10 mouse cellular contexts compared by ENCODE assay signal in the genomic region with DNA sequence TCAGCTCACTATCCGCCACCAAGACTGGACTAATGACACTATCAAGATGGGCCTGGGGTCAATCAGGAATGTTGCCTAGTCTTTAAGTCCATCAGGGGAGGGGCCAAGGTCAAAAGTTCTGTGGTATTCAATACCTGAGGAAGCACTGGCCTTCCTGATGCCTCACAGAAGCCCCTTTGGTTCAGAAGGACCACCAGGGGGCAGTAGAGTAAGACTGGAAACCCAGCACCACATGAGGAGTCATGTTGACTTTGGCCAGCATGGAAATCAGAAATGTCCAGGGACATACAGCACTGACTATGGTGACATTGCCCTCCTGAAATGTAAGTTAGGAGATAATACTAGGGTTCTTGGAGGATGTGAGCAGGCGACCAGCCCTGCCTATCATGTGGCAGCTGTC. TPM values are rescaled to one million over a fixed set of nuclear protein-coding genes. Genes with fewer than 3 reads are reported as not detected.
DNase-seq lines count a peak whose midpoint lies in the region; ATAC-seq and TF ChIP-seq lines count a peak whose summit lies in the region.
"Had no signal": no experiment of that assay in that cellular context is flagged by ENCODE, and none has a peak within 500 bp of the region (broad histone marks: within the 10 kb centered on the region; RNA-seq: fewer than 3 reads in every experiment).

No protein-coding gene starts in this region.

- H3K4me2 ChIP-seq in hindbrain, embryonic 16.5 days (ENCODE audit: low read length) = no peak overlapping the region
- no peak overlapping the region for H3K4me2 ChIP-seq in forebrain, embryonic 13.5 days
- no peak overlapping the region for H3K4me2 ChIP-seq in neural tube, embryonic 15.5 days
- H3K4me2 ChIP-seq: embryonic facial prominence, embryonic 13.5 days had no signal

- peak; percentile 17 for TF ChIP-seq RAD21 in MEL (IDR thresholded peaks at IDR 0.05; ENCODE audit: low read depth, low read length)

- H3K9ac ChIP-seq in hindbrain, embryonic 16.5 days (ENCODE audit: low read depth, low read length) = no peak overlapping the region
- H3K9ac ChIP-seq in MEL (ENCODE audit: control insufficient read depth, low read depth, low read length, poor library complexity, severe bottlenecking) = no peak overlapping the region
- H3K9ac ChIP-seq in forebrain, embryonic 13.5 days = no peak overlapping the region
- H3K9ac ChIP-seq in neural tube, embryonic 15.5 days (replicated peaks) = no peak overlapping the region
- H3K9ac ChIP-seq: embryonic facial prominence, embryonic 13.5 days had no signal

- WGBS in hindbrain, embryonic 10.5 days = 47% methylated on average over 2 of the region's 2 CpGs
- 54% methylated on average over 2 of the region's 2 CpGs for WGBS in hindbrain, embryonic 16.5 days
- 64% methylated on average over 2 of the region's 2 CpGs for WGBS in forebrain, embryonic 13.5 days
- 55% methylated on average over 2 of the region's 2 CpGs for WGBS in neural tube, embryonic 15.5 days

- H3K9me3 ChIP-seq in hindbrain, embryonic 10.5 days = no peaks in the 10 kb centered on the region
- no peaks in the 10 kb centered on the region for H3K9me3 ChIP-seq in hindbrain, embryonic 16.5 days (ENCODE audit: control insufficient read depth, low read length)
- H3K9me3 ChIP-seq in MEL (replicated peaks; ENCODE audit: insufficient read depth, low read length) = no peaks in the 10 kb centered on the region
- no peaks in the 10 kb centered on the region for H3K9me3 ChIP-seq in forebrain, embryonic 13.5 days (replicated peaks)
- no peaks in the 10 kb centered on the region for H3K9me3 ChIP-seq in neural tube, embryonic 15.5 days (replicated peaks)
- H3K9me3 ChIP-seq: embryonic facial prominence, embryonic 13.5 days had no signal

- DNase-seq in hindbrain, embryonic 10.5 days (ENCODE audit: low spot score) = peak; percentile 29
- DNase-seq in A20 (ENCODE audit: low read depth, low spot score) (peak; percentile 42), MEL (ENCODE audit: low read depth, low spot score) (peak; percentile 52)
- peak; percentile 37 for DNase-seq in kidney, postnatal 14 days
- DNase-seq in right cerebral cortex, adult 2 months (ENCODE audit: low spot score in 2 of 2) = no peak

- H3K27me3 ChIP-seq in hindbrain, embryonic 10.5 days (ENCODE audit: insufficient read depth, poor library complexity, severe bottlenecking) = 0 out of 2 replicates have a peak, but pooled peaks cover 4% of the 10 kb centered on the region
- no peaks in the 10 kb centered on the region for H3K27me3 ChIP-seq in hindbrain, embryonic 16.5 days (replicated peaks; ENCODE audit: control insufficient read depth, insufficient read depth, low read length)
- no peaks in the 10 kb centered on the region for H3K27me3 ChIP-seq in MEL (ENCODE audit: control insufficient read depth in 1 of 2, insufficient read depth in 2 of 2, low read length in 2 of 2)
- H3K27me3 ChIP-seq in forebrain, embryonic 13.5 days = peaks cover 5% of the 10 kb centered on the region; the same call in 1 of the 2 replicates
- H3K27me3 ChIP-seq in neural tube, embryonic 15.5 days (replicated peaks) = no peaks in the 10 kb centered on the region

- no peak overlapping the region for H3K27ac ChIP-seq in hindbrain, embryonic 10.5 days
- no peak overlapping the region for H3K27ac ChIP-seq in hindbrain, embryonic 16.5 days (ENCODE audit: low read depth, low read length)
- H3K27ac ChIP-seq in MEL (ENCODE audit: control insufficient read depth, low read depth, low read length) = no peak overlapping the region
- no peak overlapping the region for H3K27ac ChIP-seq in forebrain, embryonic 13.5 days
- H3K27ac ChIP-seq in neural tube, embryonic 15.5 days (replicated peaks) = no peak overlapping the region
- H3K27ac ChIP-seq: embryonic facial prominence, embryonic 13.5 days had no signal

- H3K4me1 ChIP-seq in hindbrain, embryonic 10.5 days (replicated peaks) = peaks cover 5% of the 10 kb centered on the region
- no peaks in the 10 kb centered on the region for H3K4me1 ChIP-seq in hindbrain, embryonic 16.5 days (ENCODE audit: control insufficient read depth, insufficient read depth, low read depth, low read length)
- no peaks in the 10 kb centered on the region for H3K4me1 ChIP-seq in MEL (ENCODE audit: control insufficient read depth in 1 of 2, insufficient read depth in 2 of 2, low read length in 2 of 2)
- no peaks in the 10 kb centered on the region for H3K4me1 ChIP-seq in forebrain, embryonic 13.5 days
- H3K4me1 ChIP-seq in neural tube, embryonic 15.5 days = peaks cover 2% of the 10 kb centered on the region; the same call in 1 of the 2 replicates
- H3K4me1 ChIP-seq: embryonic facial prominence, embryonic 13.5 days had no signal

- ATAC-seq in hindbrain, embryonic 16.5 days = no peak
- ATAC-seq in forebrain, embryonic 13.5 days = no peak
- ATAC-seq in neural tube, embryonic 15.5 days (ENCODE audit: low FRiP score) = no peak

- no peaks in the 10 kb centered on the region for H3K36me3 ChIP-seq in hindbrain, embryonic 10.5 days
- H3K36me3 ChIP-seq in hindbrain, embryonic 16.5 days (ENCODE audit: control insufficient read depth, insufficient read depth, low read length) = no peaks in the 10 kb centered on the region
- H3K36me3 ChIP-seq in MEL (ENCODE audit: control insufficient read depth in 1 of 2, insufficient read depth in 2 of 2, low read length in 2 of 2) = no peaks in the 10 kb centered on the region
- H3K36me3 ChIP-seq in forebrain, embryonic 13.5 days (ENCODE audit: poor library complexity, severe bottlenecking) = no peaks in the 10 kb centered on the region
- no peaks in the 10 kb centered on the region for H3K36me3 ChIP-seq in neural tube, embryonic 15.5 days
- H3K36me3 ChIP-seq: embryonic facial prominence, embryonic 13.5 days had no signal

- TF ChIP-seq EP300 in MEL (IDR thresholded peaks at IDR 0.05; ENCODE audit: low read depth in 1 of 2, low read length in 2 of 2) = no peak

- peak; percentile 59 to 72 (median 67) for TF ChIP-seq CTCF in MEL (IDR thresholded peaks at IDR 0.05 in 2 of 3, conservative IDR thresholded peaks at IDR 0.05 in 1 of 3; ENCODE audit: control insufficient read depth in 1 of 3, insufficient read depth in 1 of 3, low read depth in 2 of 3, low read length in 3 of 3, poor library complexity in 1 of 3, severe bottlenecking in 1 of 3)

- no peak for TF ChIP-seq POLR2A in MEL (IDR thresholded peaks at IDR 0.05; ENCODE audit: control insufficient read depth in 1 of 2, insufficient read depth in 1 of 2, low read depth in 1 of 2, low read length in 2 of 2, poor library complexity in 1 of 2)

- no peaks in the 10 kb centered on the region for H3K79me2 ChIP-seq in MEL (ENCODE audit: control insufficient read depth, insufficient read depth, low read length, poor library complexity)

- no peak overlapping the region for H3K4me3 ChIP-seq in hindbrain, embryonic 10.5 days
- no peak overlapping the region for H3K4me3 ChIP-seq in hindbrain, embryonic 16.5 days (ENCODE audit: low read length)
- H3K4me3 ChIP-seq in MEL (ENCODE audit: control insufficient read depth in 1 of 2, insufficient read depth in 1 of 2, low read depth in 2 of 2, low read length in 2 of 2) = no peak overlapping the region
- H3K4me3 ChIP-seq in forebrain, embryonic 13.5 days = no peak overlapping the region
- H3K4me3 ChIP-seq in neural tube, embryonic 15.5 days (replicated peaks) = no peak overlapping the region
- H3K4me3 ChIP-seq: embryonic facial prominence, embryonic 13.5 days had no signal

TF ChIP-seq in MEL, 35 proteins besides CTCF, POLR2A, EP300 and RAD21:
- TF ChIP-seq ZC3H11A (IDR thresholded peaks at IDR 0.05; ENCODE audit: low read depth, low read length) (peak; percentile 3; the same call in 1 of the 2 replicates), SMC3 (IDR thresholded peaks at IDR 0.05; ENCODE audit: low read depth, low read length) (peak; percentile 50), HCFC1 (IDR thresholded peaks at IDR 0.05; ENCODE audit: low read depth, low read length) (no peak)

RNA-seq across cellular contexts. Expression of gene Gata5, which starts 16.2 kb away (rescaled TPM):
- 0.25 TPM in 1 of 2 replicates, not detected in the other for polyA plus RNA-seq in hindbrain, embryonic 10.5 days (2016; fragmentation: Nextera tagmentation; extraction: Ambion mirVana)
- polyA plus RNA-seq in hindbrain, embryonic 16.5 days (2015; fragmentation: Nextera tagmentation; extraction: Ambion mirVana) = not detected in 2 replicates
- not detected in 2 replicates for total RNA-seq in MEL (2012; rRNA removed)
- polyA plus RNA-seq in MEL (2012; ENCODE audit: insufficient read depth in 1 of 2, insufficient read length in 2 of 2, low read depth in 1 of 2, low replicate concordance in 2 of 2, missing spikeins in 1 of 2) = not detected
- not detected in 2 replicates for polyA plus RNA-seq in forebrain, embryonic 13.5 days (2015; fragmentation: Nextera tagmentation; extraction: Ambion mirVana)
- polyA plus RNA-seq in neural tube, embryonic 15.5 days (2015; fragmentation: Nextera tagmentation; extraction: Ambion mirVana) = 0.04 and 0.14 TPM in 2 replicates
- total RNA-seq: left cerebral cortex, postnatal 14 days had no signal
- polyA plus RNA-seq: embryonic facial prominence, embryonic 13.5 days had no signal

Comparison
In these comparisons a context has a peak if more than half of its experiments do, and no peak if none do; other contexts are left out.
1. DNase-seq: peak in hindbrain, embryonic 10.5 days (single experiment), A20 (single experiment), MEL (single experiment) and kidney, postnatal 14 days (single experiment); none in right cerebral cortex, adult 2 months (0 of 2).